Mouse (Mus musculus): ENCODE results near the gene Bmp2k. TPM values are rescaled to one million over a fixed set of nuclear protein-coding genes. Genes with fewer than 3 reads are reported as not detected.

Bmp2k gene
- total and polyA plus RNA-seq, 3 experiments: 7.9 to 9.1 (median 8.9) TPM

- H3K27me3 ChIP-seq (replicated peaks): no peaks in the 10 kb centered on the region
- dilution Hi-C loops (cut with MboI; ENCODE audit: extremely low pct_ligation_motif_present, extremely low pct_unique_long_range_greater_than_20kb, low sequenced_read_pairs): no loop called here
- no peak overlapping the region for H3K9ac ChIP-seq (ENCODE audit: insufficient read depth, low read depth)
- H3K27ac ChIP-seq (ENCODE audit: insufficient read depth, low read depth): no peak overlapping the region
- DNase-seq (ENCODE audit: extremely low read depth): no peak
- TF ChIP-seq RCOR1 (conservative IDR thresholded peaks at IDR 0.05; ENCODE audit: low read depth, low read length) (no peak), ZC3H11A (IDR thresholded peaks at IDR 0.05; ENCODE audit: low read depth, low read length) (no peak), JUND (conservative IDR thresholded peaks at IDR 0.05; ENCODE audit: low read depth, low read length) (no peak), ZNF384 (IDR thresholded peaks at IDR 0.05; ENCODE audit: low read depth, low read length) (no peak), E2F4 (IDR thresholded peaks at IDR 0.05; ENCODE audit: insufficient replicate concordance, low read depth, low read length) (no peak), BHLHE40 (IDR thresholded peaks at IDR 0.05; ENCODE audit: low read depth, low read length) (no peak)
- no peaks in the 10 kb centered on the region for H3K36me3 ChIP-seq (replicated peaks in 1 of 2; ENCODE audit: control insufficient read depth in 1 of 2, insufficient read depth in 1 of 2, low read length in 1 of 2)
- no peak overlapping the region for H3K4me3 ChIP-seq (replicated peaks in 1 of 3; ENCODE audit: low read depth in 2 of 3, low read length in 2 of 3, poor library complexity in 1 of 3)
- H3K4me2 ChIP-seq (ENCODE audit: insufficient read depth, low read depth, poor library complexity, severe bottlenecking): no peak overlapping the region
- peaks cover 10 to 11% of the 10 kb centered on the region in 2 experiments for H3K4me1 ChIP-seq (ENCODE audit: control insufficient read depth in 1 of 2, insufficient read depth in 2 of 2)
- no peaks in the 10 kb centered on the region for H3K9me3 ChIP-seq (replicated peaks; ENCODE audit: low read length)
- in situ Hi-C loops (cut with MboI; ENCODE audit: low pct_ligation_motif_present, low pct_unique_long_range_greater_than_20kb, low sequenced_read_pairs): no loop called here
- no peaks in the 10 kb centered on the region for H3K79me2 ChIP-seq (replicated peaks; ENCODE audit: control insufficient read depth, extremely low read depth, insufficient read depth, poor library complexity, severe bottlenecking)
Measured at GRCm38 (mm10) chr5:96949839-96950666, 47.4 kb upstream of the Bmp2k start.

- no peak overlapping the region for H3K4me2 ChIP-seq (ENCODE audit: insufficient read depth, low read depth, poor library complexity, severe bottlenecking)
- no peaks in the 10 kb centered on the region for H3K9me3 ChIP-seq (replicated peaks; ENCODE audit: low read length)
- dilution Hi-C loops (cut with MboI; ENCODE audit: extremely low pct_ligation_motif_present, extremely low pct_unique_long_range_greater_than_20kb, low sequenced_read_pairs): no loop called here
- DNase-seq (ENCODE audit: extremely low read depth): no peak
- in situ Hi-C loops (cut with MboI; ENCODE audit: low pct_ligation_motif_present, low pct_unique_long_range_greater_than_20kb, low sequenced_read_pairs): no loop called here
- H3K27me3 ChIP-seq (replicated peaks): no peaks in the 10 kb centered on the region
- no peak overlapping the region for H3K4me3 ChIP-seq (replicated peaks in 1 of 3; ENCODE audit: low read depth in 2 of 3, low read length in 2 of 3, poor library complexity in 1 of 3)
- TF ChIP-seq USF1 (IDR thresholded peaks at IDR 0.05; ENCODE audit: low read depth, low read length): no peak
- TF ChIP-seq NRF1 (IDR thresholded peaks at IDR 0.05; ENCODE audit: low read depth, low read length): no peak
- no peak for TF ChIP-seq ZMIZ1 (IDR thresholded peaks at IDR 0.05; ENCODE audit: low read depth, low read length)
- TF ChIP-seq ZNF384 (IDR thresholded peaks at IDR 0.05; ENCODE audit: low read depth, low read length): no peak
- TF ChIP-seq RAD21 (IDR thresholded peaks at IDR 0.05; ENCODE audit: low read depth, low read length): no peak
- TF ChIP-seq MYC (IDR thresholded peaks at IDR 0.05; ENCODE audit: low read depth, low read length): no peak
- no peak for TF ChIP-seq SMC3 (IDR thresholded peaks at IDR 0.05; ENCODE audit: low read depth, low read length)
- no peak for TF ChIP-seq MAFK (IDR thresholded peaks at IDR 0.05; ENCODE audit: insufficient replicate concordance, low read length)
- no peak for TF ChIP-seq JUND (conservative IDR thresholded peaks at IDR 0.05; ENCODE audit: low read depth, low read length)
- no peak for TF ChIP-seq TBP (conservative IDR thresholded peaks at IDR 0.05; ENCODE audit: low read depth, low read length)
- TF ChIP-seq MAX (IDR thresholded peaks at IDR 0.05; ENCODE audit: low read length): no peak
- TF ChIP-seq MXI1 (IDR thresholded peaks at IDR 0.05; ENCODE audit: low read depth, low read length): no peak
- no peak for TF ChIP-seq RCOR1 (conservative IDR thresholded peaks at IDR 0.05; ENCODE audit: low read depth, low read length)
- TF ChIP-seq E2F4 (IDR thresholded peaks at IDR 0.05; ENCODE audit: insufficient replicate concordance, low read depth, low read length): no peak
- TF ChIP-seq CTCF (conservative IDR thresholded peaks at IDR 0.05 in 1 of 2, IDR thresholded peaks at IDR 0.05 in 1 of 2; ENCODE audit: low read depth in 2 of 2, low read length in 2 of 2): no peak
- TF ChIP-seq ELF1 (IDR thresholded peaks at IDR 0.05; ENCODE audit: low read depth, low read length): no peak
- TF ChIP-seq BHLHE40 (IDR thresholded peaks at IDR 0.05; ENCODE audit: low read depth, low read length): no peak
- H3K27ac ChIP-seq (ENCODE audit: insufficient read depth, low read depth): no peak overlapping the region
- no peaks in the 10 kb centered on the region for H3K36me3 ChIP-seq (replicated peaks in 1 of 2; ENCODE audit: control insufficient read depth in 1 of 2, insufficient read depth in 1 of 2, low read length in 1 of 2)
- H3K9ac ChIP-seq (ENCODE audit: insufficient read depth, low read depth): no peak overlapping the region
- H3K79me2 ChIP-seq (replicated peaks; ENCODE audit: control insufficient read depth, extremely low read depth, insufficient read depth, poor library complexity, severe bottlenecking): no peaks in the 10 kb centered on the region
- H3K4me1 ChIP-seq (ENCODE audit: control insufficient read depth in 1 of 2, insufficient read depth in 2 of 2): peaks cover 10 to 11% of the 10 kb centered on the region in 2 experiments
Measured at GRCm38 (mm10) chr5:96950667-96951492, 46.6 kb upstream of the Bmp2k start.

Measured in CH12.LX (cell line).